Mouse (Mus musculus) T-helper 1 cell (primary cell): ENCODE measurements around the gene Prokr2.
"Not testable (repeated sequence)": the region's sequence is repeated elsewhere in the genome, so short reads cannot be mapped to it uniquely, and the experiment has no call there.

Source experiments
- in situ Hi-C: fragments of 300-600 bp; cut with MboI, MseI; formaldehyde crosslinking; loops from one replicate; pipeline ENCODE4 v1.15.1; 2025; ENCODE audit warnings: high pct_unique_total_duplicates

The Prokr2 gene

GRCm38 (mm10) chr2:132289213-132289612, 96.0 kb downstream of the Prokr2 start:
- in situ Hi-C loops = not testable (repeated sequence)
